Mouse (Mus musculus) small intestine, adult 2 months (tissue): ENCODE results near the gene Pcx.

Experiments
- CTCF ChIP-seq: fragments of 200-500 bp; IDR thresholded peaks from 2 replicates; pipeline ENCODE4 v1.5.1; 2012; ENCODE audit warnings: low read depth, mild to moderate bottlenecking, control low read depth, inconsistent platforms, low read length, moderate library complexity, mixed read lengths; ENCODE audit not compliant: insufficient replicate concordance, insufficient read length; ENCODE audit errors: extremely low read depth
- POLR2A ChIP-seq: fragments of 200-500 bp; IDR thresholded peaks from 2 replicates; pipeline ENCODE4 v1.6.1; 2012; ENCODE audit warnings: low read depth, mild to moderate bottlenecking, control low read depth, inconsistent platforms, low read length, moderate library complexity

DNA sequence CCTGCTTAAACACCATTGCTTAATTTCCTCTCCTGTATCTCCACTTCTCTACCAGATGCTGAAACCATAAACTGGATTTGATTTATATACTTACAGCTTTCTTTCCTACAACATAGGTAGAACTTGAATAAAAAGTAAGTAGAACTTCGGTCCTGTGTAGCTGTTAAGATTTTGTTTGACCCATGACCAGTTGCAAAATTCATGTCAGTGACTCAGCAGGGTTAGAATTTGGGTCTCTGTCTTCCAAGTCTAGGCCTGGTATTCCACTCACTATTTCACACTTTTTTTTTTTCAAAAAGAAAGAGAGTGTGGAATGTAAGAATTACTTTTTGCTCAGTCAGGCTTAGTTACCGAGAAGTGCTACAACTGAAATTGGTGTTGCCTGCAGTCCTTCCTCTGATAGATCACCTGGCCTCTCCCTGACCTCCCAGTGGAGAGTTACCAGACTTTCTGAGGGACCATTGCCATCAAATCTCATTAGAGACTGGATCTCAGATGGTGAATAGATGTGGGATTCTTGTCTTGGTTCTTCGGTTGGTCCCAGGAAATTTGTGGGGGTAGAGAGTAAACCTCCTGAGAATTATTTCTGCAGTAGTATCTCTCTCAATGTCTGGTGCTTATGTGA is 11.3 kb downstream of the Pcx start:
- TF ChIP-seq CTCF = no peak
- no peak for TF ChIP-seq POLR2A
